20 mouse cellular contexts compared by ENCODE assay signal in the genomic region with DNA sequence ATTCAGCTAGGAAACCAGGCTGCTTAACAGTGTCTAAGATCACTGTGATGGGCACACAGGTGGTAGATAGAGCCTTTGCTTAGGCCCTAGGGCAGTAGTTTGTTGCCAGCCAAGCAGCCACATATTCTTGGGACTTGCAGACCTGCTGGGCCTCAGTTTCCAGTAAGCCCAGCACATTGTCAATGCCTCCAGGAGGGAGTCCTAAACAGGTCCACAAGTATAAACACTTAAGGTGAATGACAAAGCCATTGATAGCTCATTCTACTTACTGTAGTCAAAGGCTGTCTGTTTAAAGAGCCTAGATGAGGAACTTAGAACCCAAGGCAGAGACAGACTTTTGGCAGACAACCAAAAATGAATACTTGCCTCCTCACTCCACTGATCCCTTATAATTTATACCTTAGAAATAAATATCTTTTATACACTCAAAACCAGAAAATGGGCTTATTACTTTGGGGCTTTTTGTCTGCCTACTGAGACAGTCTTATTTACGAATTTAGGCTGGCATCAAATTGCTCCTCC. TPM values are rescaled to one million over a fixed set of nuclear protein-coding genes. Genes with fewer than 3 reads are reported as not detected.
A peak's percentile ranks its signal among the peaks of the same experiment; 100 is the strongest.
DNase-seq lines count a peak whose midpoint lies in the region; TF ChIP-seq lines count a peak whose summit lies in the region.
"Had no signal": no experiment of that assay in that cellular context is flagged by ENCODE, and none has a peak within 500 bp of the region (broad histone marks: within the 10 kb centered on the region; RNA-seq: fewer than 3 reads in every experiment).

No protein-coding gene starts in this region.

- H3K27ac ChIP-seq in gastrocnemius, adult 2 months = peak overlapping the region; percentile 21; the same call in 1 of the 2 replicates
- no peak overlapping the region for H3K27ac ChIP-seq in forebrain, embryonic 10.5 days
- H3K27ac ChIP-seq: embryonic facial prominence, embryonic 10.5 days; heart, embryonic 10.5 days; hindbrain, embryonic 12.5 days had no signal

- H3K9me3 ChIP-seq in forebrain, embryonic 10.5 days = no peaks in the 10 kb centered on the region
- H3K9me3 ChIP-seq: embryonic facial prominence, embryonic 10.5 days; heart, embryonic 10.5 days; hindbrain, embryonic 12.5 days had no signal

- intact Hi-C loops in gastrocnemius, adult 2 months (cut with DNase I) = no loop called here

- H3K4me3 ChIP-seq in gastrocnemius, adult 2 months = no peak overlapping the region
- no peak overlapping the region for H3K4me3 ChIP-seq in forebrain, embryonic 10.5 days
- H3K4me3 ChIP-seq: embryonic facial prominence, embryonic 10.5 days; heart, embryonic 10.5 days; hindbrain, embryonic 12.5 days had no signal

- H3K4me1 ChIP-seq in forebrain, embryonic 10.5 days = no peaks in the 10 kb centered on the region
- H3K4me1 ChIP-seq: embryonic facial prominence, embryonic 10.5 days; heart, embryonic 10.5 days; hindbrain, embryonic 12.5 days had no signal

- TF ChIP-seq POLR2A in brain, embryonic 14.5 days (IDR thresholded peaks at IDR 0.05; ENCODE audit: borderline replicate concordance, extremely low read depth, insufficient read depth, insufficient read length, poor library complexity, severe bottlenecking) = no peak

- peaks cover 41% of the 10 kb centered on the region for H3K36me3 ChIP-seq in forebrain, embryonic 10.5 days (replicated peaks)

- 90% methylated on average over 1 of the region's 1 CpGs for WGBS in forebrain, embryonic 10.5 days

- no peaks in the 10 kb centered on the region for H3K27me3 ChIP-seq in forebrain, embryonic 10.5 days (ENCODE audit: poor library complexity, severe bottlenecking)
- H3K27me3 ChIP-seq: CH12.LX; hindbrain, embryonic 12.5 days had no signal

- TF ChIP-seq CTCF in gastrocnemius, adult 2 months (IDR thresholded peaks at IDR 0.05) = no peak
- no peak for TF ChIP-seq CTCF in brain, embryonic 14.5 days (IDR thresholded peaks at IDR 0.05; ENCODE audit: borderline replicate concordance, extremely low read depth, insufficient read depth, insufficient read length)

- no peak for DNase-seq in gastrocnemius, adult 2 months
- DNase-seq in gastrocnemius, postnatal 4 days (ENCODE audit: low spot score in 2 of 2) = no peak
- peak; percentile 59 for DNase-seq in MEL-GATA-1-ER (ENCODE audit: extremely low read depth, low read depth)
- peak; percentile 5 for DNase-seq in brain, embryonic 14.5 days (ENCODE audit: low read depth)
- no peak for DNase-seq in testis, postnatal 10 days (ENCODE audit: low spot score)
- no peak for DNase-seq in forebrain, embryonic 10.5 days (ENCODE audit: extremely low spot score, low spot score)
- no peak for DNase-seq in retina, embryonic 14.5 days (ENCODE audit: low spot score)
- DNase-seq: adrenal gland, postnatal 10 days; cerebellum, adult 18-20 months; cerebellum, adult 9-11 months; cerebellum, postnatal 36 days; forebrain, postnatal 0 days; gastrocnemius, postnatal 25 days; heart, adult 11 months; heart, postnatal 10 days; heart, postnatal 4 days had no signal

RNA-seq across cellular contexts. Expression of a gene that starts 34.8 kb away (rescaled TPM):
- total RNA-seq in gastrocnemius, adult 2 months (2021) = 10 to 100 TPM; 60.2 to 61.3 TPM
- 10 to 100 TPM; 29.8 to 36.8 TPM for total RNA-seq in gastrocnemius, postnatal 4 days (2021)
- polyA plus RNA-seq in brain, embryonic 14.5 days (2012; rRNA removed) = 24.3 and 27.5 TPM in 2 replicates
- 40.3 and 41.7 TPM in 2 replicates for polyA plus RNA-seq in forebrain, embryonic 10.5 days (2016; fragmentation: Nextera tagmentation; extraction: Ambion mirVana)

RNA-seq across cellular contexts. Expression of a gene that starts 35.7 kb away (rescaled TPM):
- total RNA-seq in gastrocnemius, adult 2 months (2021) = 100 to 1,000 TPM; 142 to 174 TPM
- 100 to 1,000 TPM; 137 to 152 TPM for total RNA-seq in gastrocnemius, postnatal 4 days (2021)
- polyA plus RNA-seq in brain, embryonic 14.5 days (2012; rRNA removed) = 62.4 and 66.9 TPM in 2 replicates
- 40.8 and 41.0 TPM in 2 replicates for polyA plus RNA-seq in forebrain, embryonic 10.5 days (2016; fragmentation: Nextera tagmentation; extraction: Ambion mirVana)

Comparison
In these comparisons a context has a peak if more than half of its experiments do, and no peak if none do; other contexts are left out.
1. DNase-seq: peak in MEL-GATA-1-ER (single experiment) and brain, embryonic 14.5 days (single experiment); none in gastrocnemius, adult 2 months (single experiment), gastrocnemius, postnatal 4 days (0 of 2), testis, postnatal 10 days (single experiment), forebrain, embryonic 10.5 days (single experiment) and retina, embryonic 14.5 days (single experiment).